Mouse (Mus musculus): Measurements from ENCODE around the gene Gm11032.
"Not testable (repeated sequence)": the region's sequence is repeated elsewhere in the genome, so short reads cannot be mapped to it uniquely, and the experiment has no call there.

The Gm11032 gene

DNA sequence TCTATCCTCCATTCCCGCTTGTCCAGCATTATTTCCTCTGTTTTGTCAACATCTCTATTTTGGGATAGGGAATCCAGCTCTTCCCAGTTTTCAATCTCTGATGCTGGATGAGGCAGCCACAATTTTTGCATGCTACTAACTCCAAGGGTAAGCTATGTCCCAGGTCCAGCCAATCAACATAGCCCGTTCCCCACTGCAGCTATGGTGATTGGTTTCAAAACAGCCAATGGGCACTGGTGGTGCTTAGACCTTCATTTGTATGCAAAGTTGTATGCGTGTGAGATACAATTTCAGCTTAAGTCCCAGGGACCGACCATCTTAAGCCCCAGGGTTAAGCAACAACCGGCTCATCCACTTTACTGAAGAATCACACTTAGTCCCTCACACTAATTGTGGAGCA is 3.1 kb downstream of the Gm11032 start:
- no peak for DNase-seq (ENCODE audit: extremely low spot score, low read depth, low spot score)

DNA sequence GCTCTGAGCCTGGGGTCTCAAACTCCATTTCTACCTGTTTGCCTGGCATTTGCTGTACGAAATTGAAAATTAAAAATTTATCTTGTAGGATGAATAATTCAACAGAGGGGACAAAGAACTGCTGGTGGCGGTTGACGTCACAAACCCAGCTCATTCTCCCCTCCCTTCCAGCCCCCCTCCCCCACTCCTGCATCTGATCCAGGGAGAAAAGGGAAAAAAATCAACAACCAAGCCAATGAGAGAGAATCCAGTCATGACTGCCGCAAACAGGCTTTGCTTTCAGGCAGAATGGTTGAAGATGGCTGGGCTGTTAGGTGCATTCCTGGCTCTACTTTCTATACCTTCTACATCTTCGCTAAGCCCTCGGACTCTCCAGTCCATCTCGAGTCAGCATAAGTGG is 6.1 kb downstream of the Gm11032 start:
- no peak for DNase-seq (ENCODE audit: extremely low spot score, low read depth, low spot score)

DNA sequence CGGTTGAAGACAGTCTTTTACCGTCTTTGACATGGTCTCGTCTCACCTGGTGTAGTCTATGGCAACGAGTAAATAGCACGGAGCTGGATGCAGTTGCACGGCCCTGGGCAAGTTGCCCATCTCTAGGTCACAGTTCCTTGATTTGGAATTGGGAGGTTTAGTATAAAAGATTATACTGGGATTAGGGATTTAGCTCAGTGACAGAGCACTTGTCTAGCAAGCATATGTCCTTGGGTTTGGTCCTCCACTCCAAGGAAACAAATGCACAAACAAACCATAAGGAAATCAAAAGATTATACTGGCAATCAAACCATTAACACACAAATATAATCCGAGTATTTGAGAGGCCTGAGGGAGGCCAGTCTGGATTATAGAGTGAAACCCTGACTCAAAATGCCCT is 7.8 kb downstream of the Gm11032 start:
- DNase-seq (ENCODE audit: extremely low spot score, low read depth, low spot score) = no peak

DNA sequence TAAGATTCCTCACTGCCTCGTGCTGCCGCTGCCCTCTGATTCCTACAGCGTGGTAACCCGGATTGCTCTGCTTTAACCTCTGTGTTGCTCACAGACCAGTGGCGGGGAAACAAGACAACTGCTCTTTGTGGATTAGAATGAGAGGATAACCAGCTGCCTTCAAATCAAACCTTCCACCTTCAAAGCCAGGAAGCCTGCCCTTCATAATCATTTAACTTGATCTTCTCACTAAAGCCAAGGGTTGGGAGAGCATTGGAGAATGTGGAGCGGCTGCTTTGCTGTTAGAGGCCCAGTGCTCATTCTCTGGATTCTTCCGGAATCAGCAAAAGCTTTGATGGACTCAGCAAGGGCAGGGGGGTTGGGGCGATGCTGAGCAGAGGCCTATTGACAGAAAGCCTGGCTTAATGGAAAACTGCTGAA is 10.0 kb downstream of the Gm11032 start:
- DNase-seq (ENCODE audit: extremely low spot score, low read depth, low spot score) = no peak

DNA sequence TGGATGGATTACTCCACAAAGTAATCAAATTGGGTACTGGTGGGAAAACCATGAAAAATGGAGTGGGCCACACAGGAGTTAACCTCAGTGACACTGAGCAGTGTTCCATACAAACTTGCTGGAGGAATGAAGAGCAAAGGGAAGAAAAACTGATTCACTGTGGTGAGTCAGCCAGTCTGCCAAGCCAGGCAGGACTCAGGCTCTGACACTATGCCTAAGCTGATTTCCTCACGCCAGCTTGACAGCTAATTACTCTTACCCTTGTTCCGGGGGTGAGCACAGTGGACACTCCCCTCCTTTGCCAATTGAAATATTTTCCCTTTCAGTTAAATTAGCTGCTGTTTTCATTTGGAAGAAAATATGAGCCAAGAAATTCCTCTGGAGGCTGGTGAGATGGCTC is 13.6 kb downstream of the Gm11032 start:
- DNase-seq (ENCODE audit: extremely low spot score, low read depth, low spot score) = no peak

DNA sequence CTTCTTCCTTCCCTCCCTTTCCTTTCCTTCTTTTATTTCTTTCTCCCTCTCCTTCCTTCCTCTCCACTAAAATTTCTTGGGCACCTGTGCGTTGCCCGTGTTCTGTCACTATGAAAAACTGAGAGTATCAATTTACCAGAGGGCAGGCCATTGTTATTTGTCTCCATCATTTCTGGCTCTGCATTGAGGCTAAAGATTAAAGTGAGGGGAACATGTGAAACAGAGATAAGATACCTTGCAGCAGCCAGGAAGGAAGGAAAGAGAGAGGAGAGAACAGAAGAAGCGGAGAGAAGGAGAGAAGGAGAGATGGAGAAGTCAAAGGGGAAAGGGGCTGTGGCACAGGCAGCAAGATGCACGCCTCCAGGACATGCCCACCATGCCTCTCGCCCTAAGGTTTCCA is 14.5 kb downstream of the Gm11032 start:
- DNase-seq (ENCODE audit: extremely low spot score, low read depth, low spot score) = no peak

DNA sequence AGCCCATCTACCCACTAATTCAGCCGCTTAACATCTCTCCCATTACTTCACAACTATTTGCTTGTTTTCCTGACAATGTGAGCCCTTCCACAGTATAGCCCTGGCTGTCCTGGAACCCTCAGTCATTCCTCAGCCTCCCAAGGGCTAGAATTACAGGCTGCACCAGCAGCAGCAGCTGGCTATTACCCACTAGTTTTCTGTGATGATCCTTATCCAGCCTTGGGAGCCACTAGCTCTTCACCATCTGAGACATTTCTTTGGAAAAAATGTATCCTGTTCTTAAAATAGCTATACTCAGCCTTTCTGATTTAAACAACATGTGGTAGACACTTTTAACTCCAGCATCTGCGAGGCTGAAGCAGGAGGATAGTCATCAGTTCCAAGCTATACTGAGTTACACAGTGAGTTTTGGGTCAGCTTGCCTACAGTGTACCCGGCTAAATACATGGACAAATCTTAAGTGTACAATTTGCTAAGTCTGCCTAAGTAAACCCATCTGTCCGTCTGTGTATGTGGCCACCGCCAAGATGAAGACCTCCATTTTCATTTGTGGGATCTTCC is 17.0 kb downstream of the Gm11032 start:
- no peak for DNase-seq (ENCODE audit: extremely low spot score, low read depth, low spot score)

DNA sequence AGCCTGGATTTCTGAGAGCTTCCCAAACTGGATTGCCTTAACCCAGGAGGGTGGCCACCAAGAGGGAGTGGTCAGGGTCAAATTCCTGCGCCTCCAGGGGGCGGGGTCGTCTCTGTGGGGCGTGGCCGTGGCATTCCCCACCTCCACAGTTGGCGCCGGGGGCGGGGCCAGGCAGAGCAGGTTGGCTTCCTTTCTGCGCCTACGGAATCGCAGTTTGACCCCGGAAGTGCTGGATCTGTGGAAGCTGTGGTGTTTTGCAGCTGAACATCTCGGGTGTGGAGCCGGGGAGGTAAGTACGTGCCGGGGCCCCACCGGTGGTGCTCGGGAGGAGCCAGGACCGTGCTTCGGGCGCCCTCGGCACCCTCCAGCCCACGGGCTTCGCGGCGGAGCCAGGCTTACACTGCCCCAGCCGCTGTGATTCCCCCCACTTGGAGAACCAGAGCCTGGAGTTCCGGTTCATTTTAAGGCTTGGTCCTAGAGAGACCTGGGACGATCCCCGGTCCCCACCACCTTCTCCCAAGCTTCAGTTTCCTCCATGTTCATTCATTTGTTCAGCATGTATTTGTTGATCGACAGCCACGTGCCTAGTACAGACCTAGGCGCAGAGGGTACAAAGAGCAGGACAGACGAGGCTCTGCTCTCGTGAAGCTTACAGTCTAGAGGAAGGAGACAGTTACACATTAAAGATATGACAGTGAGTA is 17.8 kb downstream of the Gm11032 start, which contains the start of gene Ascc2:
Gene Ascc2, plus strand, starts transcription at position 214 of the 701 bp plus-strand sequence.
- DNase-seq (ENCODE audit: extremely low spot score, low read depth, low spot score) = peak; percentile 73

DNA sequence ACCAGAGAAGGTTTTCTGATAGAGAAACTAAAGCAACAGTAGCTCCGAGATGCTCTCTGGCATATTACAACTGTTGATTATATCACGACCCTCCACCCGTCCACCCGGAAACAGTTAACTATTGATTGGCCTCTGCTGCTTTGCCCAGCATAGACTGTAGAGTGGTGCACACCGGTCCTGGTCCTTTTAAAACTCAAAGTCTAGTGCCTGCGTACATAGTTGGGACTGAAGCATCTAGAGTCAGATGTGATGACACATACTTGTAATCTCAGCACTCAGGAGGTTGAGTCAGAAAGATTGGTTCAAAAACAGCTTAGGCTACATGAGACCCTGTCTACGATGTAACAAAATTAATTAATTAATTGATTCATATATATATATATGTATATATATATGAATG is 18.4 kb downstream of the Gm11032 start:
- no peak for DNase-seq (ENCODE audit: extremely low spot score, low read depth, low spot score)

DNA sequence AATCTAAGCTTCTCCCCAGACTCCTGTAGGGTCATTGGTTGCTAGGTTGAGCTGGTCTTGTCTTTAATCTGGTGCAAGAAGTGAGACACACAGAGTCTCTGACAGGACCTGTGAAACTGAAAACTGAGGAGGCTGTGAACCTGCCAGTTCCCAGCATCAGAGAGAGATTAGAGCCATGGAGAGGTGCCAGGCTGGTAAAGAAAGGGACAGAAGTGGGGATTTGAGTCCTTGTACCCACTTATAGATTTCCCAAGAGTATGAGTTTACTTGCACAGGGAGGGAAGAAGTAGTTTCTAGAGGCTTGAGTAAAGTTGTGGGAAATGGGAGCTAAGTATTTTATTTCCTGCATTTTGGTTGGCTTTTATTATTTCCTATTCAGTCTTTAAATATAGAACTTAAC is 21.3 kb downstream of the Gm11032 start:
- DNase-seq (ENCODE audit: extremely low spot score, low read depth, low spot score) = no peak

DNA sequence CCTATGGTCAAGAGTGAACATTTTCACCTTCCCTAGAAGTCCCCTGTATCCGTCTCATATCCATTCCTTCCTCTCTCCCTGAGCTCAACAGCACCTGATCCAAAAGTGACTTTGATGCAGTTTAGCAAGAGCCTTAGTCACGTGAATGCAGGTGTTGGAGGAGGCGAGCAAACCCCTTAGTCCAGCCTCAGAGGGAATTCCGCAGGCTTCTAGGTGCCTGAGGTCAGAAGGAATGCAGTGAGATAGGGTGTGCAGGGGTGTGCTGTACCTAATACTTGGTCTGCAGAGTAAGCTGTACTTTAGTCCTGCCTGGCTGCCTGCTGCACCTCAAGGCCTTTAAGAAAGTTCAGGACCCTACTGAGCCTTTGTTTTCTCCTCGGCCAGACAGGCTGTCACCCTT is 23.9 kb downstream of the Gm11032 start:
- no peak for DNase-seq (ENCODE audit: extremely low spot score, low read depth, low spot score)

DNA sequence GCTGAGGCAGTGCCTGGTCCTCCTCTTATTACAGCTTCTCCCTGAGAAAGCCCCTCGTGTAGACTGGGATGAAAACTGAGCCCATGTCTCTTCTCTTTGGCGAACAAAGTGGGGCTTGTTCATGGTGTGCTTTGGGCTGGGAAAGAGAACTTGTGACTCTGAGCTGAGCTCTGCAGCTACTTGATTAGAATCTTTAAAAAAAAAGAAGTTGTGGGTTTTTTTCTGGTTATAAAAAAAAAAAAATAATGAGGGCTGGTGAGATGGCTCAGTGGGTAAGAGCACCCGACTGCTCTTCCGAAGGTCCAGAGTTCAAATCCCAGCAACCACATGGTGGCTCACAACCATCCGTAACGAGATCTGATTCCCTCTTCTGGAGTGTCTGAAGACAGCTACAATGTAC is 25.3 kb downstream of the Gm11032 start:
- DNase-seq (ENCODE audit: extremely low spot score, low read depth, low spot score) = not testable (repeated sequence)

DNA sequence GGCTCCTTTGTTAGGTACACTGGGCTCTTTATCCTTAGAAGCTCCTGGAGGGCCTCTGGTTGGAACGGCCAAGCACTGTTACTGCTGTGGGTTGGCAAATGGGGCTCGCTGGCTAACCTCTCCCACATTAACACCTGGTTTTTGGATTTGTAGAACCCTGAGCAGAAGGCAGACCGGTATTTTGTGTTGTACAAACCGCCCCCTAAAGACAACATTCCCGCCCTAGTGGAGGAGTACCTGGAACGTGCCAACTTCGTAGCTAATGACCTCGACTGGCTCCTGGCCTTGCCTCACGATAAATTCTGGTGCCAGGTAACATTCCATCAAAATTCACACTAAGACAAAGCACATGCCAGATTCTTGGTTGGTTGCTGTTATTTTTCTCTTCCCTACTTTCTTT is 26.5 kb downstream of the Gm11032 start:
- no peak for DNase-seq (ENCODE audit: extremely low spot score, low read depth, low spot score)

DNA sequence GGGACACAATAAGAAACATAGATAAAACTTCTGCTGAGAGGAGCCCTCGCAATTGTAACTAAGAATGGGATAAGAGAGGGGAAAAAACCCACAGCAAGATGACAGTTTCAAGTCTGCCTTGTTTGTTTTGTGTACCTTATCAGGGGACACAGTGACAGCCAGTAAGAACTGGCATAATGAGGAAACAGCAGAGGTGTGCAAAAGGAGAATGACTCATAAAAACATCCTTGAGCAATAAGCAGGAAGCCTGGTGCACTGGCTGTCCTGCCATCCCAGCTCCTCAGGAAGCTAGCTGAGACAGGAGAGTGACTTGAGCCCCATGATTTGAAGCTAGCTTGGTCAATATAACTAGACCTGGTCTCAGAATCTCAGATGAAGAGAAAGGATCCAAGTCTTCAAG is 40.0 kb downstream of the Gm11032 start:
- no peak for DNase-seq (ENCODE audit: extremely low spot score, low read depth, low spot score)

DNA sequence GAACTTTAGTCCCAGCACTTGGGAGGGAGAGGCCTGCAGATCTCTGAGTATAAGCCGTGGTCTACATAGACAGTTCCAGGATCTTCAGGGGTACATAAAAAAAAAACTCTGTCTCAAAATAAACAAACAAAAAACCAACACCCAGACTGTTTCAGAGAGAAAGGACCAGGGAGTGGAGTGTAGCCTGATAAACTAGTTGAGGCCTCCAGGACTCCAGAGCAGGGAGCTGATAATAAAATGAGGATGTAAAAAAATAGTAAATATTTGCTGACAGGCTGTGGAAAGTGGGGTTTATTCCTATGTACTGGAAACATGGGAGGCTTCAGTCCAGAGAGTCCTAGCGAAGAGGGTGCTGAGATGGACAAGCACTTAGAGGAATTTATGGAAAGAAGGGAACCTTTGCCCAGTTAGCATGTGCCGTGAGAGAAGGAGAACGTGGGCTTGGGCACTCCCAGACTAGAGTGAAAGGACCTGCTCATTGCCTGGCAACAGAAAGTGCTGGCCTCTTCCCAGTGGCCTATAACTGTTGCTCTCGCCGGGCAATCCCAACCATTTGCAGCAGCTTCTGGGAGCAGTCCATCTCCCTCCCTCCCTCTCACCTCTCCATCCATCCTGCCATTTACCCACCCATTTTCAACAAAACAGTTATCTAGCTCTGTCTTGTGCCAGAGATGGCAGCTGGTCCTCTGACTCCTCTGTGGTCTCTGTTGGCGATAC is 40.6 kb downstream of the Gm11032 start:
- DNase-seq (ENCODE audit: extremely low spot score, low read depth, low spot score) = no peak

DNA sequence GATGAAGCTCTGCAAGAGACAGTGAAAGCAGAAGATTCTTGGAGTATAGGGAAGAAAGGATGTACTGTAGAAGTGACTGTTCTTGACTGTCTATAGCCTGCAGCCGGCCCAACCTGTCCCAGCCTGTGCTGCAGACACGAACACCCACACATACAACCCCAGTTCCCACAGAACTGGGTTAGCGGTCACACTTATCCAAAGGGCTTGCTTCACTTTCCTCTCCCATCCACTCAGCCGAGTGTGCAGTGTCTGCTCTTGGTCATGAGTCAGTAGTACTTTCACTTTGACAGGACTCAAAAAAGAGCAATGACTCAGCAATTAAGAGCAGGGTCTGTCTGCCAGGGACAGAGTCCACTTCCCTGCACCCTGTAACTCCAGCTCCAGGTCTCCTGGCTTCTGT is 41.5 kb downstream of the Gm11032 start:
- no peak for DNase-seq (ENCODE audit: extremely low spot score, low read depth, low spot score)

DNA sequence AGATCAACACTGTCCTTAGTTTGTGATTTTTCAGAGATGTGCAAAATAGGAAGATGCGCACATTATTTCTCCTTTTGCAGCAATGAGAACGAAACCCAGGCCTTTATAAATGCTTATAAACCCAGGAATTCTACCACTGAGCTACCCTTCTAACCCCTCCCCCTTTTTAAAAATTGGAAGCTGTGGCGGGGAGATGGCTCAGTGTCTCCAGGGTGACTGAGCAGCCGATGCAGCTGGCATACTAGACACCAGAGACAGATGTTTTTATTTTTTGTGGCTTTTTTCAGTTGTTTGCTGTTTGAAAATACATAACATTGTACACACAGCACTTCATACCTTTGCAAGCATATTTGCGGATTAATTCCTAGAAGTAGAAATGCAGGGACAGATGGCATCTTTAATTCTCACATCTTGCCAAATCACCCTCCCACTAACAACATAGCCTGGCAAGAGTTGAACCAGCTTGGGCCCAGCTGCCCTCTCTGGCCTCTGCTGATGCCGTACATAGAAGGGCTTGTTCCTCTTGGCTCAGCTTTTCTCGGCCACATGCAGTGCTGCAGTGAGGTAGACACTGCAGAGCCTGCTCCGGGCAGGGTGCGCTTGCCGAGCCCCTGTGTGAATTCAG is 42.1 kb downstream of the Gm11032 start:
- DNase-seq (ENCODE audit: extremely low spot score, low read depth, low spot score) = no peak

DNA sequence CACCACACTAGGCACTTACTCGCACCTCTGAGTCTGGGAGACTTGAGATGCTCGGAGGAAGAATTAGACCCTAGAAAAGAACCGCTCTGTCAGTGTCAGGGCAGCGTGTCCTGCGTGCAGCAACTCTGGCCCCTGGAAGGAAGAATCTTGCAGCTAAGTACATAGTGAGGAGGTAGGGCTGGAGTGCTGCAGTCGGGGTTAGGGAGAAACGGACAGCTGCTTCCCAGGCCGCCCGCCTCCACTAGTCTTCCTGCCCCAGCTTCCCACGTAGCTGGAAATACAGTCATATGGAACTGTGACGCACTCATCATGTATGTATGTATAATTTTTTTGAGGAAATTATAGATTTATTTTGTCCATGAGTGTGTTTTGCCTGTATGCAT is 42.6 kb downstream of the Gm11032 start:
- no peak for DNase-seq (ENCODE audit: extremely low spot score, low read depth, low spot score)
